Mouse (Mus musculus) forebrain, embryonic 16.5 days (tissue): ENCODE data around the gene Dcun1d4. TPM values are rescaled to one million over a fixed set of nuclear protein-coding genes. Genes with fewer than 3 reads are reported as not detected.
A peak's percentile ranks its signal among the peaks of the same experiment; 100 is the strongest.

Experiments
- ATAC-seq: fragments of 200-750 bp; cut with Nextera tagmentation; 2 replicates; pipeline ENCODE4 v1.8.0; 2017; ENCODE audit warnings: mild to moderate bottlenecking, moderate library complexity
- H3K27ac ChIP-seq: fragments of 300-500 bp; sonication (generic); 2 replicates; pipeline ENCODE4 v1.5.1; 2014; ENCODE audit warnings: low read length, control low read depth
- H3K27me3 ChIP-seq: fragments of 300-500 bp; sonication (generic); replicated peaks from 2 replicates; pipeline ENCODE4 v1.6.1; 2014; ENCODE audit warnings: low read length; ENCODE audit not compliant: control insufficient read depth, insufficient read depth
- H3K36me3 ChIP-seq: fragments of 300-500 bp; sonication (generic); 2 replicates; pipeline ENCODE4 v1.6.1; 2014; ENCODE audit not compliant: control insufficient read depth, insufficient read depth
- H3K4me1 ChIP-seq: fragments of 300-500 bp; sonication (generic); replicated peaks from 2 replicates; pipeline ENCODE4 v1.6.1; 2014; ENCODE audit warnings: low read length; ENCODE audit not compliant: control insufficient read depth, insufficient read depth
- H3K4me2 ChIP-seq: fragments of 300-500 bp; sonication (generic); 2 replicates; pipeline ENCODE4 v1.6.1; 2014; ENCODE audit warnings: mild to moderate bottlenecking, low read length, control low read depth
- H3K4me3 ChIP-seq: fragments of 300-500 bp; sonication (generic); replicated peaks from 2 replicates; pipeline ENCODE4 v1.5.1; 2014; ENCODE audit warnings: mild to moderate bottlenecking, low read length, control low read depth
- H3K9ac ChIP-seq: fragments of 300-500 bp; sonication (generic); replicated peaks from 2 replicates; pipeline ENCODE4 v1.6.1; 2014; ENCODE audit warnings: low read depth, low read length, control low read depth
- H3K9me3 ChIP-seq: fragments of 300-500 bp; sonication (generic); 2 replicates; pipeline ENCODE4 v1.6.1; 2016; ENCODE audit warnings: low read length; ENCODE audit not compliant: control insufficient read depth
- WGBS: fragments of 180-500 bp; shearing (Covaris S2); extraction: QIAGEN DNeasy Blood & Tissue Kit; methylation state at CpG from one replicate; pipeline ENCODE4 v1.1.7; 2014; 5-methylcytosine and 5-hydroxymethylcytosine counted together
- polyA plus RNA-seq: library from polyadenylated mRNA; unstranded; fragments of >200 nt; fragmentation: Nextera tagmentation; extraction: Ambion mirVana; gene quantifications from 2 replicates; pipeline ENCODE4 v1.2.1, GENCODE M21; 2015

Gene Dcun1d4
- 46.5 and 51.4 TPM in 2 replicates for polyA plus RNA-seq

DNA sequence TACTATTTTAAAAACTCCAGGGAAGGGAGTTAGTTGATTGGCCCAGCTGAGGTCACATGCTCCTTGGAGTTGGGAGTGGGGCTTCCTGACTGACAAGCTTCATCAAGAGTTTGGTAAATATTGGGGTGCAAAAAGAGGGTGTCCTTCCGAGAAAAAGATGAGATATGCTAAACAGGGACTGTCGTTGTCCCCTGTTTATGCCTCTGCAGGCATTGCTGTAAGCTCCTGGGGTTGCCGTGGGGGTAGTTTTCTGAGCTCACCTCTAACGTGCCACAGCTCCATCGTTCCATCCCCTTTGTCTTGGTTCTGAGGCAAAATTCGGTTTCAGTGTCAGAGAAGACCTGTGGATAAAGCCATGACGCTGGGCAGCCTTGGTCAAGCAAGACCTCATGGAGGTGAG, at the start of gene Dcun1d4:
Dcun1d4 (plus strand) TSS at position 301 of the 400 bp plus-strand sequence.
- Histone ChIP-seq H3K9me3 (no peaks in the 10 kb centered on the region), H3K27me3 (no peaks in the 10 kb centered on the region), H3K4me3 (no peak within 1 kb of the TSS), H3K9ac (no peak within 1 kb of the TSS), H3K36me3 (no peaks in the 10 kb centered on the region), H3K27ac (no peak within 1 kb of the TSS), H3K4me2 (no peak within 1 kb of the TSS), H3K4me1 (peaks cover 3% of the 10 kb centered on the region; the same call in 1 of the 2 replicates)
- no peak for ATAC-seq
- WGBS = 85% methylated on average over 7 of the region's 7 CpGs

DNA sequence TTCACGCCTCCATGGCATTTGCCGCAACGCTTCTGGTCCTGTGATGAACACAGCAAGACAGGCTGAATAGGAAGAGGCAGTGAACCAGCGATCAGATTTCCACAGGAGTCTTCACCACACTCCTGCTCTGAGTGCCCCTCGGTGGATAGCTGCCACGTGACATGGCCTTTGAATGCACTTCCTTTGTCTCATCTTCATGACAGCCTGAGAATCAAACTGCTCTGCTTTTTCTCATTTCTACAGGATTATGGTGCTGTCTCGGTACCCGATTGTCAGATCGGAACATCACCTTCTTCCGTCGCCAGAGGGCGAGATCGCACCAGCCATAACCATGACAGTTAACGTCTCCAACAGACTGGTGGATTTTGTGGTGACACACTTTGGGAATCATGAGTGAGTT, 49.2 kb upstream of the Dcun1d4 start:
- no peaks in the 10 kb centered on the region for H3K36me3 ChIP-seq
- H3K4me1 ChIP-seq = no peaks in the 10 kb centered on the region
- H3K9me3 ChIP-seq = no peaks in the 10 kb centered on the region
- no peaks in the 10 kb centered on the region for H3K27me3 ChIP-seq
- H3K9ac ChIP-seq = peak overlapping the region; percentile 48
- WGBS = 19% methylated on average over 14 of the region's 14 CpGs
- H3K27ac ChIP-seq = no peak overlapping the region
- no peak overlapping the region for H3K4me3 ChIP-seq
- H3K4me2 ChIP-seq = 0 out of 2 replicates have a peak overlapping the region, but pooled peaks have one; percentile 4
- ATAC-seq = peak; percentile 96

- Histone ChIP-seq H3K9ac (no peak overlapping the region), H3K4me1 (no peaks in the 10 kb centered on the region), H3K36me3 (no peaks in the 10 kb centered on the region), H3K9me3 (no peaks in the 10 kb centered on the region), H3K4me3 (no peak overlapping the region), H3K27ac (no peak overlapping the region), H3K4me2 (no peak overlapping the region), H3K27me3 (no peaks in the 10 kb centered on the region)
- ATAC-seq = no peak
- 88% methylated on average over 6 of the region's 6 CpGs for WGBS
Observed at GRCm38 (mm10) chr5:73432805-73433204, 48.0 kb upstream of the Dcun1d4 start.

DNA sequence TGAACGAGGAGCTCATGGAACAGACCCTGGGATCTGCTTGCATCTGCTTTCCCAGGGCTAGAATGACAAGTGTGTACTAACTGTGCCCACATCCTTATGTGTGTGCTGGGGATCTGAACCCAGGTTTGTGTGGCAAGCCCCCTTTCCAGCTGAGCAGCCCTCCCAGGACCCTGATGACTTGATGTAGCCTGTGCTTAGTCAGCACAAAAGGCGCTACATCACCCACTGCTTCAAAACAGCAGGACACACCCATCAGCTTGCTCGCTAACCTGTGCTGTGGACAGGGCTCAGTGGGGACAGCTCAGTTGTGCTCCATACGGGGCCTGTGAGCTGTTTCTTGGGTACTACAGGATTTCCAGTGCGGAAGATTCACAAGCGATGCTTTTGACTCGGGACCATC, 46.0 kb upstream of the Dcun1d4 start:
- Histone ChIP-seq H3K4me3 (no peak overlapping the region), H3K27me3 (no peaks in the 10 kb centered on the region), H3K9me3 (no peaks in the 10 kb centered on the region), H3K4me2 (no peak overlapping the region), H3K36me3 (no peaks in the 10 kb centered on the region), H3K4me1 (no peaks in the 10 kb centered on the region), H3K9ac (no peak overlapping the region), H3K27ac (no peak overlapping the region)
- ATAC-seq = no peak
- 75% methylated on average over 7 of the region's 7 CpGs for WGBS

GRCm38 (mm10) chr5:73442176-73442575, 38.6 kb upstream of the Dcun1d4 start:
- H3K4me3 ChIP-seq = no peak overlapping the region
- no peak overlapping the region for H3K4me2 ChIP-seq
- H3K27me3 ChIP-seq = no peaks in the 10 kb centered on the region
- H3K27ac ChIP-seq = no peak overlapping the region
- WGBS = 77% methylated on average over 9 of the region's 9 CpGs
- no peak overlapping the region for H3K9ac ChIP-seq
- no peak for ATAC-seq
- no peaks in the 10 kb centered on the region for H3K9me3 ChIP-seq
- no peaks in the 10 kb centered on the region for H3K4me1 ChIP-seq
- no peaks in the 10 kb centered on the region for H3K36me3 ChIP-seq

- H3K9ac ChIP-seq = no peak overlapping the region
- H3K36me3 ChIP-seq = no peaks in the 10 kb centered on the region
- no peaks in the 10 kb centered on the region for H3K4me1 ChIP-seq
- no peak overlapping the region for H3K27ac ChIP-seq
- no peak overlapping the region for H3K4me3 ChIP-seq
- H3K27me3 ChIP-seq = no peaks in the 10 kb centered on the region
- WGBS = 76% methylated on average over 1 of the region's 1 CpGs
- no peaks in the 10 kb centered on the region for H3K9me3 ChIP-seq
- ATAC-seq = no peak
- H3K4me2 ChIP-seq = no peak overlapping the region
Observed at GRCm38 (mm10) chr5:73450276-73450675, 30.5 kb upstream of the Dcun1d4 start.

GRCm38 (mm10) chr5:73454502-73455306, 26.1 kb upstream of the Dcun1d4 start:
- no peak overlapping the region for H3K4me3 ChIP-seq
- H3K9ac ChIP-seq = no peak overlapping the region
- ATAC-seq = no peak
- no peak overlapping the region for H3K4me2 ChIP-seq
- no peaks in the 10 kb centered on the region for H3K9me3 ChIP-seq
- no peaks in the 10 kb centered on the region for H3K36me3 ChIP-seq
- no peaks in the 10 kb centered on the region for H3K4me1 ChIP-seq
- H3K27me3 ChIP-seq = no peaks in the 10 kb centered on the region
- H3K27ac ChIP-seq = no peak overlapping the region
- WGBS = 76% methylated on average over 2 of the region's 2 CpGs

- Histone ChIP-seq H3K36me3 (no peaks in the 10 kb centered on the region), H3K9me3 (no peaks in the 10 kb centered on the region), H3K4me1 (no peaks in the 10 kb centered on the region), H3K9ac (no peak overlapping the region), H3K27ac (no peak overlapping the region), H3K4me3 (no peak overlapping the region), H3K27me3 (no peaks in the 10 kb centered on the region), H3K4me2 (no peak overlapping the region)
- ATAC-seq = no peak
- WGBS = 89% methylated on average over 5 of the region's 5 CpGs
Observed at GRCm38 (mm10) chr5:73455307-73455687, 25.5 kb upstream of the Dcun1d4 start.

DNA sequence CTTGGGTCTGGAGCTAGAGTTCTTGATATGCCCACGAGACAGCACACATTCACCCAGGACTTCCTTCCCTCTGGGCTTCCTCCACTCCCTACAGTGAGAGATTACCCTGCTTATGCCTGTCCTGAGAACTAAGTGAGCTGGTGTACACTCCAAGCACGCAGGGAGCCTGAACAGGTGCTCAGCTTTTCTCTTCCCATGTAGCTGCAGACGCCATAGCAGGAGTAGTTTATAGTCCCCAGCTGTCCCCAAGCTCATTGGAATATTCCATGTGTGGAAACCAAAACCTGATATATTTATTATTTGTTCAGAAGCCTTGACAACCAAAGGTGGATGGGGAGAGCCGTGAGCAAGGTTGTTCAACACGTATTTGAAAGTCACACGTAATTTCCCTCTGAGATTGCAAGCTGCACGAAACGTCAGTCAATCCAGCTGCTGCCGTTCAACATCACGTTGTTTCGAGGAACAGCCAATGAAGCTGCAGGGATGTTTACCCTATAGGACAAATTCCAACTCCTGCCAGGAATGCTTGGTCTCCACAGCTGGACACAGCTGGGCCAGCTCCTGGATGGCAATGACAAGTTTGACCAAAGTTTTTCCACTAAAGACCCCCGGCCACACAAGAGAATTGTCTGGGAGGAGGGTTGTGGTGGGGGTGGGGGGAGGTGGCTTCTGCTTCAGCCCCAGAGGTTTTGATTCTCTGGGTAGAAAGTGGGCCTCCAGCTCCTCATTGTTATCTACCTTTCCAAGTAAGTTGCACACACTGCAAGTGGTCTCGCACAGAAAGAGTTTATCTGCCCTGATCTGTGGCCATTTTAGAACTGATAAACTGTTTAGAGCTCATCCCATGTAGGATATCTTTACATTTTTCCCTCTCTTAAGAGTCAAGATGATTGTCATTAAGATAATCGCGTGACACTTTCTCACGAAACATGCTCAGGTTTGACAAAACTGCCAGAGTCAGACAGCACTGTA, 12.1 kb upstream of the Dcun1d4 start:
- Histone ChIP-seq H3K36me3 (no peaks in the 10 kb centered on the region), H3K4me3 (no peak overlapping the region), H3K4me2 (no peak overlapping the region), H3K27me3 (no peaks in the 10 kb centered on the region), H3K9me3 (no peaks in the 10 kb centered on the region), H3K9ac (no peak overlapping the region), H3K27ac (no peak overlapping the region), H3K4me1 (no peaks in the 10 kb centered on the region)
- WGBS = 88% methylated on average over 16 of the region's 16 CpGs
- no peak for ATAC-seq
